Mouse (Mus musculus): ENCODE measurements around the gene Bcl6b. TPM values are rescaled to one million over a fixed set of nuclear protein-coding genes. Genes with fewer than 3 reads are reported as not detected.

The Bcl6b gene
- polyA plus RNA-seq, 1 experiment: 4.1 TPM

- 0 out of 2 replicates have a peak overlapping the region, but pooled peaks have one; percentile 22 for H3K27ac ChIP-seq (ENCODE audit: insufficient read depth, low read length)
- H3K4me3 ChIP-seq (ENCODE audit: low read depth, low read length): peak overlapping the region; percentile 81
- H3K9me3 ChIP-seq (replicated peaks; ENCODE audit: control insufficient read depth, insufficient read depth, low read length, poor library complexity, severe bottlenecking): no peaks in the 10 kb centered on the region
- no peak for TF ChIP-seq CTCF (IDR thresholded peaks at IDR 0.05; ENCODE audit: low read depth, low read length)
- TF ChIP-seq POLR2A (IDR thresholded peaks at IDR 0.05; ENCODE audit: insufficient read depth, low read length): peak; percentile 24
- H3K36me3 ChIP-seq (ENCODE audit: control insufficient read depth, insufficient read depth, low read length, poor library complexity, severe bottlenecking): no peaks in the 10 kb centered on the region
- peaks cover 3% of the 10 kb centered on the region for H3K4me1 ChIP-seq (ENCODE audit: control insufficient read depth, insufficient read depth, low read length)
- H3K27me3 ChIP-seq (ENCODE audit: control insufficient read depth, insufficient read depth, low read length, poor library complexity, severe bottlenecking): no peaks in the 10 kb centered on the region
- H3K9ac ChIP-seq (ENCODE audit: low read depth, poor library complexity, severe bottlenecking): peak overlapping the region; percentile 49
Observed at GRCm38 (mm10) chr11:70228828-70229227, 770 bp downstream of the Bcl6b start.

- Histone ChIP-seq H3K36me3 (ENCODE audit: control insufficient read depth, insufficient read depth, low read length, poor library complexity, severe bottlenecking) (0 out of 2 replicates have a peak, but pooled peaks cover 3% of the 10 kb centered on the region), H3K27ac (ENCODE audit: insufficient read depth, low read length) (no peak overlapping the region), H3K4me3 (ENCODE audit: low read depth, low read length) (no peak overlapping the region), H3K9me3 (replicated peaks; ENCODE audit: control insufficient read depth, insufficient read depth, low read length, poor library complexity, severe bottlenecking) (no peaks in the 10 kb centered on the region), H3K27me3 (ENCODE audit: control insufficient read depth, insufficient read depth, low read length, poor library complexity, severe bottlenecking) (no peaks in the 10 kb centered on the region), H3K9ac (ENCODE audit: low read depth, poor library complexity, severe bottlenecking) (no peak overlapping the region), H3K4me1 (ENCODE audit: control insufficient read depth, insufficient read depth, low read length) (peaks cover 3% of the 10 kb centered on the region)
- no peak for TF ChIP-seq CTCF (IDR thresholded peaks at IDR 0.05; ENCODE audit: low read depth, low read length)
- no peak for TF ChIP-seq POLR2A (IDR thresholded peaks at IDR 0.05; ENCODE audit: insufficient read depth, low read length)
- no peak for TF ChIP-seq EP300 (IDR thresholded peaks at IDR 0.05; ENCODE audit: insufficient read depth, low read depth, low read length)
Observed at GRCm38 (mm10) chr11:70227661-70228245, 1.8 kb downstream of the Bcl6b start.

- 0 out of 2 replicates have a peak, but pooled peaks cover 3% of the 10 kb centered on the region for H3K36me3 ChIP-seq (ENCODE audit: control insufficient read depth, insufficient read depth, low read length, poor library complexity, severe bottlenecking)
- H3K4me1 ChIP-seq (ENCODE audit: control insufficient read depth, insufficient read depth, low read length): peaks cover 5% of the 10 kb centered on the region
- no peak overlapping the region for H3K4me3 ChIP-seq (ENCODE audit: low read depth, low read length)
- no peaks in the 10 kb centered on the region for H3K27me3 ChIP-seq (ENCODE audit: control insufficient read depth, insufficient read depth, low read length, poor library complexity, severe bottlenecking)
- H3K9ac ChIP-seq (ENCODE audit: low read depth, poor library complexity, severe bottlenecking): no peak overlapping the region
- no peak overlapping the region for H3K27ac ChIP-seq (ENCODE audit: insufficient read depth, low read length)
- no peaks in the 10 kb centered on the region for H3K9me3 ChIP-seq (replicated peaks; ENCODE audit: control insufficient read depth, insufficient read depth, low read length, poor library complexity, severe bottlenecking)
- TF ChIP-seq CTCF (IDR thresholded peaks at IDR 0.05; ENCODE audit: low read depth, low read length) (no peak), EP300 (IDR thresholded peaks at IDR 0.05; ENCODE audit: insufficient read depth, low read depth, low read length) (no peak), POLR2A (IDR thresholded peaks at IDR 0.05; ENCODE audit: insufficient read depth, low read length) (no peak)
Observed at GRCm38 (mm10) chr11:70227126-70227525, 2.5 kb downstream of the Bcl6b start.

- peaks cover 5% of the 10 kb centered on the region for H3K4me1 ChIP-seq (ENCODE audit: control insufficient read depth, insufficient read depth, low read length)
- H3K36me3 ChIP-seq (ENCODE audit: control insufficient read depth, insufficient read depth, low read length, poor library complexity, severe bottlenecking): 0 out of 2 replicates have a peak, but pooled peaks cover 3% of the 10 kb centered on the region
- TF ChIP-seq EP300 (IDR thresholded peaks at IDR 0.05; ENCODE audit: insufficient read depth, low read depth, low read length) (0 out of 2 replicates have a peak, but pooled peaks have one; percentile 23), CTCF (IDR thresholded peaks at IDR 0.05; ENCODE audit: low read depth, low read length) (no peak)
- no peak overlapping the region for H3K27ac ChIP-seq (ENCODE audit: insufficient read depth, low read length)
- H3K4me3 ChIP-seq (ENCODE audit: low read depth, low read length): peak overlapping the region; percentile 52
- no peaks in the 10 kb centered on the region for H3K9me3 ChIP-seq (replicated peaks; ENCODE audit: control insufficient read depth, insufficient read depth, low read length, poor library complexity, severe bottlenecking)
- H3K27me3 ChIP-seq (ENCODE audit: control insufficient read depth, insufficient read depth, low read length, poor library complexity, severe bottlenecking): no peaks in the 10 kb centered on the region
- no peak overlapping the region for H3K9ac ChIP-seq (ENCODE audit: low read depth, poor library complexity, severe bottlenecking)
Observed at GRCm38 (mm10) chr11:70226602-70226890, 3.1 kb downstream of the Bcl6b start.

GRCm38 (mm10) chr11:70225798-70226601 is 3.6 kb downstream of the Bcl6b start:
- Histone ChIP-seq H3K27ac (ENCODE audit: insufficient read depth, low read length) (no peak overlapping the region), H3K4me1 (ENCODE audit: control insufficient read depth, insufficient read depth, low read length) (peaks cover 5% of the 10 kb centered on the region)
- no peak for TF ChIP-seq CTCF (IDR thresholded peaks at IDR 0.05; ENCODE audit: low read depth, low read length)
- no peak for TF ChIP-seq EP300 (IDR thresholded peaks at IDR 0.05; ENCODE audit: insufficient read depth, low read depth, low read length)
- no peak for TF ChIP-seq POLR2A (IDR thresholded peaks at IDR 0.05; ENCODE audit: insufficient read depth, low read length)

GRCm38 (mm10) chr11:70223724-70224123 is 5.9 kb downstream of the Bcl6b start:
- no peak overlapping the region for H3K27ac ChIP-seq (ENCODE audit: insufficient read depth, low read length)
- no peaks in the 10 kb centered on the region for H3K9me3 ChIP-seq (replicated peaks; ENCODE audit: control insufficient read depth, insufficient read depth, low read length, poor library complexity, severe bottlenecking)
- H3K27me3 ChIP-seq (ENCODE audit: control insufficient read depth, insufficient read depth, low read length, poor library complexity, severe bottlenecking): no peaks in the 10 kb centered on the region
- H3K36me3 ChIP-seq (ENCODE audit: control insufficient read depth, insufficient read depth, low read length, poor library complexity, severe bottlenecking): 0 out of 2 replicates have a peak, but pooled peaks cover 3% of the 10 kb centered on the region
- H3K4me1 ChIP-seq (ENCODE audit: control insufficient read depth, insufficient read depth, low read length): peaks cover 5% of the 10 kb centered on the region
- no peak overlapping the region for H3K4me3 ChIP-seq (ENCODE audit: low read depth, low read length)
- TF ChIP-seq CTCF (IDR thresholded peaks at IDR 0.05; ENCODE audit: low read depth, low read length) (no peak), EP300 (IDR thresholded peaks at IDR 0.05; ENCODE audit: insufficient read depth, low read depth, low read length) (no peak), POLR2A (IDR thresholded peaks at IDR 0.05; ENCODE audit: insufficient read depth, low read length) (no peak)
- no peak overlapping the region for H3K9ac ChIP-seq (ENCODE audit: low read depth, poor library complexity, severe bottlenecking)

More at GRCm38 (mm10) chr11:70225798-70226601, 3.6 kb downstream of the Bcl6b start:
- Histone ChIP-seq H3K4me3 (ENCODE audit: low read depth, low read length) (peak overlapping the region; percentile 52), H3K9ac (ENCODE audit: low read depth, poor library complexity, severe bottlenecking) (no peak overlapping the region), H3K36me3 (ENCODE audit: control insufficient read depth, insufficient read depth, low read length, poor library complexity, severe bottlenecking) (0 out of 2 replicates have a peak, but pooled peaks cover 3% of the 10 kb centered on the region), H3K27me3 (ENCODE audit: control insufficient read depth, insufficient read depth, low read length, poor library complexity, severe bottlenecking) (no peaks in the 10 kb centered on the region), H3K9me3 (replicated peaks; ENCODE audit: control insufficient read depth, insufficient read depth, low read length, poor library complexity, severe bottlenecking) (no peaks in the 10 kb centered on the region)

Measured in ES-Bruce4 (cell line).